Mouse (Mus musculus): ENCODE results near the gene Zfp791.

DNA sequence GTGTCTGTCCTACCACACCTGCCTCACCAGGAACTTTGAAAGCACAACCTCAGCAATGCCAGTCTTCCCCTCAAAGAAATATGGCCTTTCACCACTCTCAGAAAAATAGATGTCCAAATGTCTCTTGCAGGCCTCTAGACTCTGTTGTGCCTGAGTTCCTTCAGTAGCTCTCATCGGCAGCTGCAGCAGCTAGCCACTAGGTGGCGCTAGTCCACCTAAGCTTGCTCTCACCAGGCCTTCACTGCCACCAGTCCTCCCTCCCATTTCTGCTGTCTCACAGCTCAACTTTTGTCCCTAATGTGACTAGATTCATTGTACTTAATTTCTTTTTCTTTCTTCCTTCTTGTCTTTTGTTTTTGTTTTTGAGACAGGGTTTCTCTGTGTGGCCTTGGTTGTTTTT, 45.9 kb downstream of the Zfp791 start:
- TF ChIP-seq TAL1 (IDR thresholded peaks at IDR 0.05; ENCODE audit: low read length) (no peak), GATA1 (IDR thresholded peaks at IDR 0.05; ENCODE audit: low read length) (no peak)
